Mouse (Mus musculus) neural tube, embryonic 13.5 days (tissue): ENCODE data around the gene Asap3. TPM values are rescaled to one million over a fixed set of nuclear protein-coding genes. Genes with fewer than 3 reads are reported as not detected.

Experiments
- ATAC-seq: fragments of 200-750 bp; cut with Nextera tagmentation; 2 replicates; pipeline ENCODE4 v1.8.0; 2017; ENCODE audit warnings: low read depth, mild to moderate bottlenecking, moderate TSS enrichment, moderate library complexity
- H3K27ac ChIP-seq: fragments of 300-500 bp; sonication (generic); replicated peaks from 2 replicates; pipeline ENCODE4 v1.5.1; 2015; ENCODE audit warnings: moderate library complexity, mild to moderate bottlenecking, inconsistent platforms
- H3K27me3 ChIP-seq: fragments of 300-500 bp; sonication (generic); 2 replicates; pipeline ENCODE4 v1.6.1; 2015; ENCODE audit warnings: mild to moderate bottlenecking, inconsistent platforms
- H3K36me3 ChIP-seq: fragments of 300-500 bp; sonication (generic); 2 replicates; pipeline ENCODE4 v1.6.1; 2015; ENCODE audit warnings: mild to moderate bottlenecking, inconsistent platforms
- H3K4me1 ChIP-seq: fragments of 300-500 bp; sonication (generic); replicated peaks from 2 replicates; pipeline ENCODE4 v1.6.1; 2015; ENCODE audit warnings: inconsistent platforms
- H3K4me2 ChIP-seq: fragments of 300-500 bp; sonication (generic); 2 replicates; pipeline ENCODE4 v1.6.1; 2015; ENCODE audit warnings: inconsistent platforms, mild to moderate bottlenecking, moderate library complexity
- H3K4me3 ChIP-seq: fragments of 300-500 bp; sonication (generic); 2 replicates; pipeline ENCODE4 v1.5.1; 2015; ENCODE audit warnings: mild to moderate bottlenecking, inconsistent platforms
- H3K9ac ChIP-seq: fragments of 300-500 bp; sonication (generic); 2 replicates; pipeline ENCODE4 v1.6.1; 2015; ENCODE audit warnings: moderate library complexity, mild to moderate bottlenecking, inconsistent platforms
- H3K9me3 ChIP-seq: fragments of 300-500 bp; sonication (generic); 2 replicates; pipeline ENCODE4 v1.6.1; 2016; ENCODE audit warnings: inconsistent platforms
- WGBS: fragments of 180-500 bp; shearing (Covaris S2); methylation state at CpG from one replicate; pipeline ENCODE4 v1.1.7; 2015; 5-methylcytosine and 5-hydroxymethylcytosine counted together
- polyA plus RNA-seq: library from polyadenylated mRNA; unstranded; fragments of >200 nt; fragmentation: Nextera tagmentation; extraction: Ambion mirVana; gene quantifications from 2 replicates; pipeline ENCODE4 v1.2.1, GENCODE M21; 2015

The Asap3 gene
- polyA plus RNA-seq, 1 experiment from 2014 or later, result 8.8 TPM

DNA sequence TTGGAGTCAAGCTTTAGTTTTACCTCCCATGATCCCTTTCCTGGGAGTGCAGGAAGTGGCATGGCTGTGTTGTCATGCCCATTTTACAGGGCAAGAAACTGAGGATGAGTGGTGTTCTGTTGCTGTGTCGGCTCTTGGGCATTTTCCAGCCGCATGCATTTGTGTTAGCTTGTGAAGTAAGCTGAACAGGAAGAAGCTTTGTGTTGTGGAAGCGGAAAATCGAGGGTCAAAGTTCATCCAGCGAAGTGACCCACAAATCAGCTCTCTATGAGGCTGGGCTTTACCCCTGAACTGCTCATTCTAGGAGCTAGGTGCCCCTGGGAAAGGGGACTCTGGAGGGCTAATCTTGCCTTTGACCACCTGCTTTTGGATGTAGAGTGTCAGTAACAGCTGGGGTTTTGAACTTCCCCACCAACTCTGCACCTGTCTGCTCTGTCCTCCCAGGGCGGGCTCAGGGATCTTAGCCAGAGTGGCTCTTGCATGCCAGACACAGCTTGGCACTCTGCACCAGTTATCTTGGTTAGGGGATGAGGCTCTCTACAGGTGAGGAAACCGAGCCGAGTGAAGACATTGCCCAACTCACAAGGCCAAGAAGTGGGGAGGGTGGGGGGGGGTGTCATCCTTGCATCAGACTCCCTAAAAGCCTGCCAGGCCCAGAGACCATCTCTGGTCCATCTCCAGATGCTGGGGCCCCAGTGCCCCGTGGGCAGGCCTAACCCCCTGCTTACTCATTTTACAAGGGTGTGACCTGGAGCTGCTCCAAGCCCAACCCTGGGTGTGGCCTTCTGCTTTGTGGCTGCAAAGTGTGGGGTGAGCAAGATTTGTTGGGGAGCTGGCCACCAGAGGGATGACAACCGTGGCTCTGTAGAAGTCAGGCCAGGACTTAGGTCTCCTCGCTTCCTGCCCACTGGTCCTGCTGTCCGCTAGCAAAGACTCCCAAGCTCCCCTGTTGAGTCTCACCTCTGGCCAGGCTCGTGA lies 31.7 kb upstream of the Asap3 start:
- Histone ChIP-seq H3K9ac (no peak overlapping the region), H3K4me3 (no peak overlapping the region), H3K27ac (no peak overlapping the region), H3K27me3 (peaks cover 3% of the 10 kb centered on the region; the same call in 1 of the 2 replicates), H3K4me2 (peak overlapping the region; percentile 100), H3K9me3 (no peaks in the 10 kb centered on the region), H3K36me3 (no peaks in the 10 kb centered on the region), H3K4me1 (peaks cover 46% of the 10 kb centered on the region)
- WGBS, result 63% methylated on average over 13 of the region's 13 CpGs
- ATAC-seq, result no peak

DNA sequence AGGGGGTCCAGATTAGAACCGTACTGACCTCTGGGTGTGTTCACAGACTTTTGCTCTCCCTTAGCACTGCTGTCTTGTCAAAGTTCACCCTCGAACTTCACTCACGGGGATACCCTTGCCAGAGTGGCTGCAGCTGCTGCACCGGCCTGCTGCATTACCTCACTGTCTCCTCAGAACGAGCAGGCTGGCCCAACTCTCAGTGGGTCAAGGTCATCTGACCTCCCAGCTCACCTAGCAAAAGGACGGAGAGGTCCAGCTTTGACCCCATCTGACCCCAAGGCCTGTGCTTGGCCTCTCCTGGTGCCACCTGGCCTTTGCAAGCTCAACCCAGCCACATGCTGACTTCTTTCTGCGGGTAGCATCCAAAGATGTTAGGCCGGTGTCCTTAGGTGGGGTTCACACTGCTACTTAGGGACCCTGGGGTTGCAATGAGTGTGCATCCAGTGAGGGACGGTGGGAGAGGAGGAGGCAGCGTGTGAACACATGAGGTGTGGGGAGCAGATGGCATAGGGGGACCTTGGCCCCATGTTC lies 30.1 kb upstream of the Asap3 start:
- Histone ChIP-seq H3K9me3 (no peaks in the 10 kb centered on the region), H3K36me3 (no peaks in the 10 kb centered on the region), H3K4me1 (peaks cover 61% of the 10 kb centered on the region), H3K27ac (no peak overlapping the region), H3K4me3 (no peak overlapping the region), H3K9ac (no peak overlapping the region; the same call in 1 of the 2 replicates), H3K4me2 (no peak overlapping the region), H3K27me3 (peaks cover 3% of the 10 kb centered on the region; the same call in 1 of the 2 replicates)
- ATAC-seq, result no peak
- WGBS, result 76% methylated on average over 10 of the region's 10 CpGs

DNA sequence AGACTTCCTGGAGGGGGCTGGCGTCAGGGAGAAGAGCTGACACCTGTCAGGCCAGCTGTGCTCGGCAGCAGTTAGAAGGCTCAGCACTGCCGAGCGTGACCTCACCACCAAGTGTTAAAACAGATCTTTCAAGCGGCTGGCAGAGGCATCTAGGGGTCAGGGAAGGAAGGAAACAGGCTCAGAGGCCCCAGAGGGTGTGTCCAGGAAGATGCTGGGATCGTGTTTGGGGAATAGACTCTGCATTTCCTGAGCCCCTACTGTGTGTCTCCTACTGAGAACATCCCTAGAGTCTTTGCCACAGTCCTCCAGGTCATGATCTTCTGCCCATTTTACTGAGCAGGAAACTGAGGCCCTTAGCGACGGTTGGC lies 28.9 kb upstream of the Asap3 start:
- peaks cover 3% of the 10 kb centered on the region; the same call in 1 of the 2 replicates for H3K27me3 ChIP-seq
- WGBS, result 37% methylated on average over 8 of the region's 8 CpGs
- no peak overlapping the region for H3K4me2 ChIP-seq
- H3K36me3 ChIP-seq, result no peaks in the 10 kb centered on the region
- H3K4me1 ChIP-seq, result peaks cover 57% of the 10 kb centered on the region
- no peak overlapping the region for H3K9ac ChIP-seq
- H3K27ac ChIP-seq, result peak overlapping the region; percentile 6; the same call in 1 of the 2 replicates
- no peak for ATAC-seq
- no peak overlapping the region for H3K4me3 ChIP-seq
- H3K9me3 ChIP-seq, result no peaks in the 10 kb centered on the region

DNA sequence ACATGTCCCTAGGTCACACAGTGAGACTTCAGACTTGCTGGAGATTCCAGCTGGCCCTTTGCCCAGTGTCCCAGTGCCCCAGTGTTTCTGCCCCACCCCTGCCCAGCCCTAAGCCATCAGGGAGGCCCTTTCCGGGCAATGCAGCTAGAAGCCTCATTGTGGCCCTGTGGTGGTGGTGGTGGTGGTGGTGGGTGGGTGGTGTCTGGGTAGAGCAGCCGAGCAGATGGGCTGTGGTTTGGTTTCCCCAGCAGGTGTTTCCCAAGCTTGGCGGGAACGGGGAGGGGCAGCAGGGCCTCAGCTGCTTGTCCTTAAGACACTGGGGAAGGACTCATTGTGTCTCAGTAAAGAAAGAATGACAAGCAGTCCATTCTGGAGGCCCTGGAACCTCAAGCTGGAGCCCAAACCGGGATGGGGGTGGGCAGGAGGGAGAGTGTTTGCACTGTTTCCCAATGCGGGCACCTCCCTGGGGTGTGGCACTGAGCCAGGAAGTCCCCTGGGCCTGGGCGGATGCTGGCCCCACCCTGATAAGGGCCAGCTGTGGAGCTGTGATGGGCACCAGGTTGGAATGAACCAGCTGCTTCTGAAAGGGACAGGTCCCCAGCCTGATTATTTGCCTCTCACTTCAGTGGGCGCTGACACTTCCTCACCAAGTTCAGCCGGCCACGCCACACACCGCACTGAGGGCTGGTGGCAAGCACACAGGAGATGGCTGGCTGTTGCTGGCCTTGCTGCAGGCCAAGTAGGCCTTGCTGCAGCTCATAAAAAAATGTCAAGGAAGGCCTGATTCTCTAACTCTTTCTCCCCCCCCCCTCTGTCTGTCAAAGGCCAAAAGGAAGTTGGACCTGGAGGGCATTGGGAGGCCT lies 28.3 kb upstream of the Asap3 start:
- WGBS, result 40% methylated on average over 11 of the region's 11 CpGs
- no peak overlapping the region for H3K9ac ChIP-seq
- H3K9me3 ChIP-seq, result no peaks in the 10 kb centered on the region
- H3K4me3 ChIP-seq, result no peak overlapping the region
- peak overlapping the region; percentile 75 for H3K27ac ChIP-seq
- peaks cover 51% of the 10 kb centered on the region for H3K4me1 ChIP-seq
- no peaks in the 10 kb centered on the region for H3K36me3 ChIP-seq
- peaks cover 3% of the 10 kb centered on the region; the same call in 1 of the 2 replicates for H3K27me3 ChIP-seq
- H3K4me2 ChIP-seq, result no peak overlapping the region
- no peak for ATAC-seq

DNA sequence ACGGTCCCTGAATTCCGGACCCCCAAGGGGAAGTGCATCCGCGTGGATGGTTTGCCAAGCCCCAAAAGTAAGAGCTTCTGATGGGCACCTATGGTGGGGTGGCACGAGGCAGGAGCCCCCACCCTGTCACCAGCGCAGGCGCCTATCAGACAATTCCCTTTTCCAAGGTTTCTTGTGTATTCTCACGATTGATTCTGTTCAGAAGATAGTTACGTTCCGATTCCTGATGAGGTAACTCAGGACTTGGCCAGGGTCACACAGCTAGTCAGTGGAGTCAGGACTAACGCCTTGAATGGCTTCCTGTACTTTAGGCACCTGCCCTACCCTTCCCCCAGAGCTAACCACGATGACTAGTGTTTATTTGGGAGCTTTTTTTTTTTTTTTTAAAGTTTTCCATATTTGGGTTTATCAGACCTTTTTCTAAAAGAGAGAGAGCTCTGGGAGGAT lies 27.7 kb upstream of the Asap3 start:
- Histone ChIP-seq H3K36me3 (no peaks in the 10 kb centered on the region), H3K27me3 (no peaks in the 10 kb centered on the region), H3K9me3 (no peaks in the 10 kb centered on the region), H3K4me1 (peaks cover 45% of the 10 kb centered on the region), H3K9ac (no peak overlapping the region), H3K4me3 (no peak overlapping the region), H3K27ac (peak overlapping the region; percentile 75; the same call in 1 of the 2 replicates), H3K4me2 (no peak overlapping the region)
- WGBS, result 88% methylated on average over 12 of the region's 12 CpGs
- ATAC-seq, result no peak

DNA sequence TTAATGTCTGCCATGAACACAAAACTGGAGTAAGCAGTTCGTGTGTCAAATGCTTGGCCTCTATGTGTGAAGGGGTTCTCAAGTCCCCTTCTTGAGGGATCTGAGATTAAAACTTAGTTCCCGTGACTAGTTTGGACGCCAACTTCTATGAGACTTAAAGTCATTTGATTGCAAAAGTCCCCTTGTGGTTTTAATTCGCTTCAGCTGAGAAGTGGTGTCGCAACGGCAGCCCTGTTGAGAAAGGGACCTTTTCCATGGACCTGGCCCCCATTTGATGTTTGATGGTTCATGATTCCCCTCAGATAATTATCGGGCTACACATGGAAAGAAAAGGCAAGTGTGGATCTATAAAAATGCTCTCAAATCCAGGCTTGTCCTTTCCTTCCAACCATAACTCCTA lies 26.7 kb upstream of the Asap3 start:
- Histone ChIP-seq H3K4me1 (peaks cover 39% of the 10 kb centered on the region), H3K27ac (no peak overlapping the region), H3K27me3 (no peaks in the 10 kb centered on the region), H3K4me2 (peak overlapping the region; percentile 59), H3K9ac (no peak overlapping the region), H3K36me3 (no peaks in the 10 kb centered on the region), H3K4me3 (no peak overlapping the region), H3K9me3 (no peaks in the 10 kb centered on the region)
- ATAC-seq, result no peak
- WGBS, result 89% methylated on average over 7 of the region's 7 CpGs

DNA sequence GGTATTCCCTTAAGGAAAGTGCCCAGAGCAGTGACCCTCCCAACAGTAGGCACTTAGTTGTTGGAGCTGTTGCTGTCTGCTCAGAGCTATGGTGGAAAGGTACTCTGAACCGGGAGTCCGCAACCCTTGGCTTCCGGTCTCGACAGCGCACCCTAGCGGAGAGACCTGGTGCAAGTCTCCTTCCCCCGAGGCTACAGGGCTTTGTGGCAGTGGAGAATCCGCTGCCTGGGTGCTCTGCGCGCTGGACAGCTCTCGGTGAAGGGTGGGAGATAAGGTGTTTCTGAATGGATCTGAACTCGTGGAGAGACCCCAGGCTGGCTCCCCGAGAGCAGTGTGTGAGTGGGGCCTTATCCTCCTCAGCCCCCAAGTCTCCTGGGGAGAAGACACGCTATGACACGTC lies 26.2 kb upstream of the Asap3 start:
- no peaks in the 10 kb centered on the region for H3K36me3 ChIP-seq
- H3K27ac ChIP-seq, result peak overlapping the region; percentile 66
- H3K4me3 ChIP-seq, result peak overlapping the region; percentile 35
- H3K4me1 ChIP-seq, result peaks cover 35% of the 10 kb centered on the region
- H3K4me2 ChIP-seq, result peak overlapping the region; percentile 59
- no peak for ATAC-seq
- no peaks in the 10 kb centered on the region for H3K27me3 ChIP-seq
- no peaks in the 10 kb centered on the region for H3K9me3 ChIP-seq
- 4% methylated on average over 15 of the region's 15 CpGs for WGBS
- H3K9ac ChIP-seq, result peak overlapping the region; percentile 58

DNA sequence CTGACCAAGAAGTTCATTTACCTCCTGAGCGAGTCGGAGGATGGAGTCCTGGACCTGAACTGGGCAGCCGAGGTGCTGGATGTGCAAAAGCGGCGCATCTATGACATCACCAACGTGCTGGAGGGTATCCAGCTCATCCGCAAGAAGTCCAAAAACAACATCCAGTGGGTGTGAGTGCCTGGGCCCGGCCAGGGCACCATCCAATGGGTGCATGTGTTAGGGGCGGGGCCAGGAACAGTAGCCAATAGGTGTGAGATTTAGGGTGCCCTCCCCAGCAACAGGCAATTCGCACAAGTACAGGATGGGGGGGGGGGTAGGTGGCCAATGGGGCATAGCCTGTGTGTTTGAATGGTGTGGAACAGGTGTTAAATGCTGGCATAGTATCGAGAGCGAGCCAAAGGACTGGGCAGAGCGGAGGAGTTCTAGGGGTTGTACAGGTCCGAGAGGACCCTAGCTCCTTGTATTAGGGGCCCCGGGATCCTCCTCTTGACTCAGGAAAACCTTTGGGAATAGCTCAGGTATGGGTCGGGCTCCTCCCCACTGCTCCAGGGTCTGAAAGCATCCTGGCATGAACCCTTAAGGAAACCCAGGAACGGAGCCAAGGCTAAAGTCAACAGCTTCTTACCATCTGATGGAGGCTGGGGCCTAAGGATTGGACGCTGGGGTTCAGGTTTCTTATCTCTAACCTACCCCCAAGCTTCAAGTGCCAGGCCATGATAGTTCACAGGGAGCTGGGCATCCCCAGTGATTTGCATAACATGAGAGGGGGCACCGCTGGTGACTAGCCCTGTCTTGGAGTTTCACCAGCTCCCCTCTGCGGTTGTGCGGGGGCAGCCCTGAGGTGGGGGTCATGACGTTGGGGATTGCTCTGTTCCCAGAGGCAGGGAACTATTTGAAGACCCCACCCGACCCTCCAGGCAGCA lies 25.5 kb upstream of the Asap3 start:
- Histone ChIP-seq H3K27me3 (no peaks in the 10 kb centered on the region), H3K9me3 (no peaks in the 10 kb centered on the region), H3K9ac (peak overlapping the region; percentile 58), H3K27ac (peak overlapping the region; percentile 66), H3K36me3 (no peaks in the 10 kb centered on the region), H3K4me3 (peak overlapping the region; percentile 35), H3K4me2 (peak overlapping the region; percentile 59), H3K4me1 (peaks cover 35% of the 10 kb centered on the region)
- 17% methylated on average over 23 of the region's 23 CpGs for WGBS
- ATAC-seq, result peak; percentile 85

DNA sequence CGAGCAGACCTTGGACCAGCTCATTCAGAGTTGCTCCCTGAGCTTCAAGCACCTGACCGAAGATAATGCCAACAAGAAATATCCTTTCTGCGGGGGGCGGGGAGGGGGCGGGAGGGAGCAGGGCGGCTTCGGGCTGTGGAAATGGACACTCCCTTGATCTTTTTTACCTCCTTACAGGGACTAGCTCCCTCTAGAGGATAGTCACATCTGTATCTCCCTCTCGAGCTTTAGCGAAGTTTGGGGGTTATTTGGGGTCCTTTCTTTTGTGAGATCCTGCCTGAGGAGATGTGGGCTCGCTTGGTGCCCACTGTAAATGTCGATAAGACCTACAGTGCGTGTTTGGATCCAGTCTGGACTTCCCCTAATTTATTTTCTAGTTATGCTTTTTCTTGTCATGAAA lies 24.8 kb upstream of the Asap3 start:
- 28% methylated on average over 12 of the region's 12 CpGs for WGBS
- H3K27ac ChIP-seq, result no peak overlapping the region
- H3K36me3 ChIP-seq, result no peaks in the 10 kb centered on the region
- H3K4me1 ChIP-seq, result peaks cover 32% of the 10 kb centered on the region
- H3K9ac ChIP-seq, result no peak overlapping the region
- no peaks in the 10 kb centered on the region for H3K9me3 ChIP-seq
- H3K4me3 ChIP-seq, result no peak overlapping the region
- peak overlapping the region; percentile 59 for H3K4me2 ChIP-seq
- no peaks in the 10 kb centered on the region for H3K27me3 ChIP-seq
- no peak for ATAC-seq

DNA sequence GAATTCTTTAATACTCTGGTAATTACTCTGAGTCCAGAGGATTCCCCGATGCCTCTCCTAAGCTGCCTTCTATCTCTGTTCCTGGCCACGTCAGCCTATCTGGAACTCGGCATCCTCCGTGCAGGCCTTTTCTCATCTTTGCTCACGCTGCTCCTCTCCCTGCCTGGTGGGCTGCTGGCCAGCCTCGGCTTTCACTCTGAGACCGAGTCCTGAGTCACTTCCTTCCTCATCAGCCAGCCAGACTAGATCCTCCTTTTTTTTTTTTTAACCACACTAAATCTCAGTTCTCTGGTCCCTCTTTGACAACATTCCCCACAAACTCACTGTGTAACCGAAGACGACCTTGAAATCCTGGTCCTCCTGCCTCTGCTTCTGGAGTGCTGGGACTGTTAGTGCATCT lies 20.8 kb upstream of the Asap3 start:
- 86% methylated on average over 9 of the region's 9 CpGs for WGBS
- Histone ChIP-seq H3K4me1 (peaks cover 8% of the 10 kb centered on the region), H3K36me3 (no peaks in the 10 kb centered on the region), H3K4me3 (no peak overlapping the region), H3K27me3 (no peaks in the 10 kb centered on the region), H3K9me3 (no peaks in the 10 kb centered on the region), H3K9ac (no peak overlapping the region), H3K27ac (no peak overlapping the region), H3K4me2 (no peak overlapping the region)
- no peak for ATAC-seq

DNA sequence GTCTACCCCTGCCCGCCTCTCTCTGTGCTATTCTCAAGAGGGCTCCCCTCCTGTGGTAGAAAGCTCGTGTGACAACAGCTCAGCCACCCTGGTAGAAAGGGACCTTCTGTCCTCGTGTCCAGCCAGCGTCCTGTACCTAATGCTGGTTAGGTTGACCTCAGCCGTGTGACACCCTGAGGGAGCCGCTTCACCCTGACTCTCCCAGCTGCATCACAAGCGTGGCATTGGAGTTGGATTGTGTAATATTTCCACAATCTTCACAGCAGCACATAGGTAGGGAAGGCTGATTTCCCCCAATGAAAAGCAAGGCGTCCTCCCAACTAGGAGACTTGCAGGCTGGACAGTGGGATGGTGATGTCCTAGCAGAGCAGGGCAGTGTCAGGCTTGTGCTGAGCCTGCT lies 19.9 kb upstream of the Asap3 start:
- Histone ChIP-seq H3K4me3 (no peak overlapping the region), H3K9me3 (no peaks in the 10 kb centered on the region), H3K27me3 (no peaks in the 10 kb centered on the region), H3K27ac (no peak overlapping the region), H3K9ac (no peak overlapping the region), H3K4me2 (no peak overlapping the region), H3K4me1 (no peaks in the 10 kb centered on the region), H3K36me3 (no peaks in the 10 kb centered on the region)
- ATAC-seq, result no peak
- 83% methylated on average over 8 of the region's 8 CpGs for WGBS
